ENCODE assay signal across 15 mouse cellular contexts in genomic region chr5:75282617-75283016, GRCm38 (mm10).
"Had no signal": no experiment of that assay in that cellular context is flagged by ENCODE, and none has a peak within 500 bp of the region (broad histone marks: within the 10 kb centered on the region; RNA-seq: fewer than 3 reads in every experiment).

No protein-coding gene starts in this region.

- DNase-seq: kidney, adult 11 months; kidney, adult 9 months; kidney, postnatal 4 days; left cerebral cortex, postnatal 4 days; liver, embryonic 13.5 days; lung, adult 18-20 months; lung, postnatal 36 days; midbrain, embryonic 14.5 days; right cerebral cortex, adult 18-20 months; right cerebral cortex, postnatal 25 days had no signal

- H3K4me2 ChIP-seq: limb, embryonic 13.5 days; liver, embryonic 13.5 days; neural tube, embryonic 15.5 days had no signal

- H3K36me3 ChIP-seq: limb, embryonic 13.5 days; liver, embryonic 13.5 days; midbrain, embryonic 10.5 days; neural tube, embryonic 15.5 days had no signal

- H3K4me1 ChIP-seq: midbrain, embryonic 10.5 days had no signal

- H3K9me3 ChIP-seq: limb, embryonic 13.5 days; liver, embryonic 13.5 days; midbrain, embryonic 10.5 days; neural tube, embryonic 15.5 days had no signal

- H3K9ac ChIP-seq: limb, embryonic 13.5 days; liver, embryonic 13.5 days; neural tube, embryonic 15.5 days had no signal

- H3K27me3 ChIP-seq: limb, embryonic 13.5 days; liver, embryonic 13.5 days; neural tube, embryonic 15.5 days had no signal

- H3K27ac ChIP-seq: kidney, postnatal 0 days; limb, embryonic 13.5 days; liver, embryonic 13.5 days; midbrain, embryonic 10.5 days; neural tube, embryonic 15.5 days had no signal

- H3K4me3 ChIP-seq: limb, embryonic 13.5 days; liver, embryonic 13.5 days; midbrain, embryonic 10.5 days; myocyte; neural tube, embryonic 15.5 days had no signal
